Mouse (Mus musculus) liver, adult 2 months (tissue): ENCODE data around the gene Psme3.

Experiments used
- CTCF ChIP-seq: fragments of 200-500 bp; IDR thresholded peaks from 2 replicates; pipeline ENCODE4 v1.5.1; 2011; ENCODE audit warnings: low read depth, low read length, control low read depth
- POLR2A ChIP-seq: fragments of 200-500 bp; IDR thresholded peaks from 2 replicates; pipeline ENCODE4 v1.6.1; 2011; ENCODE audit warnings: low read length, control low read depth; ENCODE audit not compliant: insufficient read depth; ENCODE audit errors: extremely low read depth

DNA sequence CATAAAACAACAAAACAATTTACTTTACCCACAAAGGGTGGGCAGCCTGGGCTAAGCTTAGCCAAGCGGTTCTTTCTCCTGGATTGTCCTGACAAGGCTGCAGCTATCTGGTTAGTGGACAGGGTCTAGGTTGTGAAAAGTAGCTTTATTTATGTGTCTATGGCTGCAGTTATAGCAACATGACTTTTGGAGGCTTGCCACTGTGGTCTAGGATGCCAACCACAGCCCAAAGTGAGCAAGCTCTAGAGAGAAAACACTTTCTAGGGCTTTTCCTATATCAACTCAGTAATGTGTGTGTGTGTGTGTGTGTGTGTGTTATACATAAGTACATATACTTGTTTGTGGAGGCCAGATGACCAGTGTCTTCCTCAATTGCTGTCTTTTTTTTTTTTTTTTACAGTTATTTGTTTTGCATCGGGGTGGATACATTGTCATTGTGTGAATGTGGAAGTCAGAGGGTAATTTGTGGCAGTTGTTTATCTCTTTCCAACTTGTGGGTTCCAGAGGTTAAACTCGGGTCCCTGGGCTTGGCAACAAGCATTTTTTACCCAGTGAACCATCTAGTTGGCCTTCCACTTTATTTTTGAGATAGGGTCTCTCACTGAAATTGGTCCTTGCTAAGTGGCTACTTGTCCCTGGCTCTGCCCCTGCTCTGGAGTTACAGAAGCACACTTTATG, 41.6 kb downstream of the Psme3 start:
- TF ChIP-seq CTCF: no peak
- no peak for TF ChIP-seq POLR2A
